Mouse (Mus musculus): Measurements from ENCODE around the gene Spsb1. TPM values are rescaled to one million over a fixed set of nuclear protein-coding genes. Genes with fewer than 3 reads are reported as not detected.

The Spsb1 gene
- total RNA-seq, 2 experiments from 2014 or later: 32.6 to 36.7 TPM

DNA sequence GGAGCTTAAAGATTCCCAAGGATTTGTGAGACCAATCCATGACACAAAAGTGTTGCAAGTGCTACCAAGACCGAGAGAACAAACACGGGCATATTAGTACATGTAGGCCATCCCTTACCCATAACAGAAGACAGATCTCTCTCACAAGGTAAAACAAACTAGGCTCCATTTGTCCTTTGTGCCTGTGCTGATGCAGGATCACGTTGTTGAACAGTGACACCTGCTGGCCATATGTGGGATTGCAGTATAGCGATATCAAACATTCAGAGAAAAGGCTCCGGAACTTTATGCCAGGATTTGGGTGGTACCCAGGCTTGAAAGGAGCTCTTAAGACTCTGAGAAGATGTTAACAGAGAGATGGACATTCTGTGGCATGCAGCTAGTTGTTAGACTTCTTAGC is 3.7 kb upstream of the Spsb1 start:
- no peak for DNase-seq (ENCODE audit: low spot score)
- intact Hi-C loops (cut with DNase I): loop anchor here (1.0 to 2.0 kb wide), 3 partner anchors 120 to 206 kb away; no protein-coding TSS in a partner anchor

DNA sequence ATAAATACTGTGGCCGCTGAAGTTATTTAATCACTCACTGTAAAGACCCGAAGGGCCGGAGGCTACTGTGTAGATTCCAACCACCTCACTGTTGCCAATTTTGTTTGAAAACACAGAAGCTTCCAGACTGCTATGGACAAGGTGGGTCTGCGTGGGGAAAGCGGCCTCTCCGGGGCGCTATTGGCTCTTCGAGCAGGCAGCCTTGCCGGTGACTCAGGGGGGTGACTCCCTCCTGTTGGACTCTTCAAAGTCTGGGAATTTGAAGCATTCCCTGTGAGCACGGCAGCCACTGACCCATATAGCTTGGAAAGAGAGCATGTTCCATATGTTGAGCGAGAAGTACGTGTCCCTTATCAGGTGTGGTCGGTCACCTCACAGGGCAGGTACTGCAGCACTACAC is 1.2 kb upstream of the Spsb1 start:
- DNase-seq (ENCODE audit: low spot score): no peak
- intact Hi-C loops (cut with DNase I): no loop called here

GRCm38 (mm10) chr4:149955631-149956030 is 788 bp upstream of the Spsb1 start:
- intact Hi-C loops (cut with DNase I): loop anchor here (2.0 kb wide), 1 partner anchor 67 kb away; no protein-coding TSS in a partner anchor
- no peak for DNase-seq (ENCODE audit: low spot score)

DNA sequence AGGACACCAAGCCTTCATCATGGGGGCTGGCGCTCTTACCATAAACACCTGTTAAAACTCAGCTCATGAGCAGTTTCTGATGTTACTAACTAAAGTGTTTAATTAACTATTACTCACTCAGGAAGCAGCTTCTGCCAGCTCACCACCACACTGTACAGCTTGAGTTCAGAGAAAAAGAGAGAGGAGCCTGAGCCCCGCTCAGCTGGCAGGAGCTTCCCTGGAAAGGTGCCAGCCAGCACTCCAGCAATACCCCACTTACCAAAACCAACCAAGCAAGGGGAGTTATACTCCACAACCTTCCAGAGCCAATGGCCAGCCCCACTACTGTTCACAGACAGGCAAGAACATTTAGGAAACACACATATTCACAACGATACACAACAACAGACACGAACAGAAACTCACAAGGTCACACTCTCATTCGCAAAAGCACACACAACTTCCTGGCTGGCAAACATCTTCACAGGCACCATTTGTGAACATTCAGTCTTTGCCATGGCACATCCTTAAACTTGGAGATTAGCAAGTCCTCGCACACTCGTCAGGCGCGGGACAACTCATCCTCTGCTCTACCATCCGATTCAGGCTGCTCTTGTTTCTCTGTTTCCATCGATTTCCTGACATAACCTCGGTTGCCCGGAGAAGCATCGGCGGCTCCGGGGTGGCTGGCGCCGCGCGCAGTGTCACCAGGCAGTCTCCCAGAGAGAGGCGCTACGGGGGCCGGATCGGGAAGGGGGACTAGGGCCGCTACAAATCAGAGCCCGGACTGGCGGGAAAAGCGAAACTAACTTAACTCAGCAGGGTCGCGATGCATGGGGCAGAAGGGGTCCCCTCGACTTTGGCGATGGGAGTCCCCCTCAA is 992 bp downstream of the Spsb1 start:
- intact Hi-C loops (cut with DNase I): loop anchor here (2.0 kb wide), 1 partner anchor 65 kb away; no protein-coding TSS in a partner anchor
- DNase-seq (ENCODE audit: low spot score): no peak

DNA sequence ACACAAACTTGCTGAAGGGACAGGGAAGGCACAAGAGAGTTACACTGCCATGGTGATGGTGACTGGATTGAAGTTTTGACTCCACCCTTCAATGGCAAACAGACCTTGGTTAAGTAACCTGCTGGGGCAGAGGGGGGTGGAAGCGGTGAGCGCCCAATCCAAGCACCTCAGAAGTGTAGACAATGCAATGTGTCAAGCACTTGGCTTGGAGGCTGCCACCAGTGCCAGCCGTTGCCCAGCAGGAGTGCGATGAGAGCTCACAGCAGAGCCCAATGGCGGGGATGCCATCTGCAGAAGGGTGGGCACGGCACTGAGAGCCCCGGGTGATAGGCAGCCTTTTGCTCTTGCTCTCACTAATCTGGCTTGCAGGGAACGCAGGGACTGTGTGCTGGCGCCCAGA is 2.6 kb downstream of the Spsb1 start:
- intact Hi-C loops (cut with DNase I): no loop called here
- DNase-seq (ENCODE audit: low spot score): no peak

- intact Hi-C loops (cut with DNase I): no loop called here
- no peak for DNase-seq (ENCODE audit: low spot score)
Observed at GRCm38 (mm10) chr4:149951201-149951600, 3.6 kb downstream of the Spsb1 start.

DNA sequence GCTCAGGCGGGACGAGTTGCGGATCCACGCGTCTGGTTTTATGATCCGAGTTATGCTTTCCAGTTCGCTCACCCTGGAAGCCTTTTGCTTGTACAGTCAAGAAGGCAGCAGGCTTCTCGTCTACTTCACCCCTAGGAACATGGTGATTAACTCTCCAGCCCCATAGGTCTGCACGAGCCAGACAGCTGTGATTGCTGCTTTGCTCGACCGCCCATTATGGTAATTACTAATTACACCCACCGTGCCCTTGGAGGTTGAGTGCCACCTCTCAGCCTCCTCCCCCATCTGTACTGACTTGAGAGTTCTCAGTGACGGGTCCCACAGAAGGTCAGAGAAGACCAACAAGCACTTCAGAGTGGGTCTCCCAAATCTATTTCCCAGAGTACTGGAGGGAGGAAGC is 5.2 kb downstream of the Spsb1 start:
- intact Hi-C loops (cut with DNase I): no loop called here
- no peak for DNase-seq (ENCODE audit: low spot score)

DNA sequence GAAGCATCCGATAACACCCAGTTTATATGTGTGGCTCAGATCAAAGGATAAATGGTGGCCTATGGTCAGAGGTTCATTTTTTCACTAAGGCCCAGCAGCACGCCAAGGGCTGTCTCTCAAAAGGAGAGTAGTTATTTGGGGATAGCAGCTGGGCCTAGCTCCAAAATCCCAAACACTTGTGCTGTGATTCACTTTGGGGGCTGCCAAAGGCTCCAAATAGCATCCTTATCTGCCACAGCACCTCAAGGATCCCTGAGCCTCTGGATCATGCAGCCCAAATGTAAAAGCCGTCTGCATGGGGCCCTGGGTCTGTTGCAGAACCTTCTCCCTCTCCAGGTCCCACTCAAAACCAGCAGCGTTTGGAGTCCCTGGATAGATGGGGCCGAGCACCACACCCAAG is 6.7 kb downstream of the Spsb1 start:
- DNase-seq (ENCODE audit: low spot score): no peak
- intact Hi-C loops (cut with DNase I): no loop called here

- intact Hi-C loops (cut with DNase I): no loop called here
- no peak for DNase-seq (ENCODE audit: low spot score)
Observed at GRCm38 (mm10) chr4:149947396-149947795, 7.4 kb downstream of the Spsb1 start.

- DNase-seq (ENCODE audit: low spot score): no peak
- intact Hi-C loops (cut with DNase I): no loop called here
Observed at GRCm38 (mm10) chr4:149945194-149945593, 9.6 kb downstream of the Spsb1 start.

DNA sequence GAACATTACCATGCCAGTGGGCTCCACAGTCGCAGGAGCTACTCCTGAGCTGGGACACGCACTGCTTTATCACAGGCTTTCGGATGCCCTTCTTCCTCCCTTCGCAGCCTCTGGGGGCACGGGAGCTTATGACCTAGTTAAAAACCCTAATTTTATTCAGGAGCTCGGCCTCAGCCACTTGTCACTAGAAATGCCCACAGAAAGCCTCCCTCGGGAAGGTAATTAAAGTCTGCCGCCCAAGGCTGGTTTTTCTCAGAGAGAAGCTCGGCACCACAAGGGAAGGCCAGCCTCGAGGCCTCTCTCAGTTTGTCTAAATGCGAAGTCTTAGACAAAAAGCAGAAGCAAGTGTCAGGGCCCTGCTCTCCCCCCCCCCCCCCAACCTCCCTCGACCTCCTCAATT is 10.6 kb downstream of the Spsb1 start:
- no peak for DNase-seq (ENCODE audit: low spot score)
- intact Hi-C loops (cut with DNase I): no loop called here

DNA sequence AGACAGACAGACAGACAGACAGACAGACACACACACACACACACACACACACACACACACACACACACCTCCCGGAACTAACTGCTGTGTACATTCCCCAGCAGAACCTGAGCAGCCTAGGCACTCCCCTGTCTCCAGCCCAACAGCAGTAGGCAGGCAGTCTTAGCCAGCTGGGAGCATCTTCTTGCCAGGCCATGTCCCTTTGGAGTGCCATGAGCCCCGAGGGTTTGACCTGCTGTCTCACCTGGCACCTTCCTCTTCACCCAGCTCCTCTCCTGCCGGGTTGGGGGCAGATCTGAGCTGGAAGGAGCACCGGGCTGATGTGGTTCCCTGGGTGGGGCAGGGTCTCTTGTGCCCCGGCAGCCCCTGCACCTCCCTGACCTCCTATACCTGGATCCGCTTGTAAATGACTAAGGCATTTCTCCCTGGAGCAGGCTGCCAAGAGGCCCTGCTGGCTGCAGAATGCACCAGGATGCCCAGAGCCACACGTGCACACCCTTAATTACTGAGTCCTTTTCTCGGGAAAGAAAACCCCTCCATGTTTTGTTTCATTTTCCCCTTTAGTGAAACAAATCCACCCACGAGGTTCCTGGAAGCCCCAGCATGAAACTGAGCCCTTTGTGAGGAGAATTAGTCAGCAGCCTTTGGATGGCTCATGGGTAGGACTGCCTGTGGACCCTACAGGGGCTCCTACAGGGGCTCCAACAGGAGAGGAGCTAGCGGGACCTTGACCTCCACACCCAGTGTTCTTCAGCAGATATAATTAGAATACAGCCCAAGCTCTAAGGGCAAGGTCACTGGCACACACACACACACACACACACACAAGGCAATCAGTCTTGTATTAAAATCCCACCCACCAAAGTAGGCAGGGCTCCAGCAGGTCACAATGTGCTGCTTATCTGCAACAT is 11.8 kb downstream of the Spsb1 start:
- no peak for DNase-seq (ENCODE audit: low spot score)
- intact Hi-C loops (cut with DNase I): loop anchor here (2.0 kb wide), 1 partner anchor 52 kb away; no protein-coding TSS in a partner anchor

DNA sequence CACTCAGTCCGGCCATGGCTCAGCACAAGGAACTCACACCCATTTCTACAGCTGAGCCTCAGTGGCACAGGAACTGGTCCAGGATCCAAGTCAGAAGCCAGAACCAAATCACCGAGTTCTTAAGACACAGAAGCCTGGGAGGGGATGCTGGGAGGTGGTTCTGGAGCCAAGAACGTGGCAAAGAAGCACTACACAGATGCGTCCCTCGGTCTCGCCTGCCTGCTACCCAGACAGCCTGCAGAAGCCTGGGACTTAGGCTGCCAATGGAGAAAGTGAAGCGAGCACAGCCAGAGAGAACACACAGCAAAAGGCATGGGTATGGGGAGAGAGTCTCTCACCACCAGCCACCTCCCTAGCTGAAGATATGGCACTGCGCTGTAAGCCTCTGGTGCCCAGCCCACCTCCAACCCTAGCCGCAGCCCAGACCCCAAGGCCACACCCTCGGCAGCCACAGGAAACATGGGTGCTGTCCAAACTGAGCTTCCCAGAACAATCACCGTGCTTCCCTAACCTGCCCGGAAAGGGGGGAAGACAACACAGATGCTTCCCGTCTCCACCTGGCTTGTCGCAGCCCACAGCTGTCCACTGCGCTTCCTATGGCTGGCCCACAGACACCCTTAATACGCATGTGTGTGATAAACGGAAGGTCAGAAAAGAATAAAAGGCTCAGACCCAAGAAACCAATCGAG is 13.6 kb downstream of the Spsb1 start:
- no peak for DNase-seq (ENCODE audit: low spot score)
- intact Hi-C loops (cut with DNase I): no loop called here

GRCm38 (mm10) chr4:149938701-149939100 is 16.1 kb downstream of the Spsb1 start:
- DNase-seq (ENCODE audit: low spot score): no peak
- intact Hi-C loops (cut with DNase I): no loop called here

DNA sequence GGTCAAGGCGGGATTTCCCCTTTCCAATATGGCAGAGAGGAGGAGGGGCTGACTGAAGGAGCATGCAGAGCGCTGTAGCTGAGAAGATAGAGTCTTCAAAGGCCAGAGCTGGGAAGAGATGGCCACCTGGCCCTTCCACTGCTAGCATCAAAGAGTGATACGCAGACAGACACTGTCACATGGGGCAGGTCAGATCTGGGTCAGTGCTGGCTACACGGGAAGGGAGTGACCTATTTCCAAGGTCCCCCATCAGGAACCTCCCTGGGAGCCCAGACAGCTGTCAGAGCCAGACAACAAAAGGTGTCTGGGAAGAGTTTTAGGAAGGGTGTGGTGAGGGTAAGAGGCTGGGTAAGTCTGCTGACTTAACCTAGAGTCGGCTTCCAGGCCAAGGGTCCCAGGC is 17.9 kb downstream of the Spsb1 start:
- intact Hi-C loops (cut with DNase I): no loop called here
- no peak for DNase-seq (ENCODE audit: low spot score)

GRCm38 (mm10) chr4:149935470-149935869 is 19.4 kb downstream of the Spsb1 start:
- intact Hi-C loops (cut with DNase I): no loop called here
- no peak for DNase-seq (ENCODE audit: low spot score)

GRCm38 (mm10) chr4:149933519-149934245 is 21.2 kb downstream of the Spsb1 start:
- DNase-seq (ENCODE audit: low spot score): no peak
- intact Hi-C loops (cut with DNase I): no loop called here

DNA sequence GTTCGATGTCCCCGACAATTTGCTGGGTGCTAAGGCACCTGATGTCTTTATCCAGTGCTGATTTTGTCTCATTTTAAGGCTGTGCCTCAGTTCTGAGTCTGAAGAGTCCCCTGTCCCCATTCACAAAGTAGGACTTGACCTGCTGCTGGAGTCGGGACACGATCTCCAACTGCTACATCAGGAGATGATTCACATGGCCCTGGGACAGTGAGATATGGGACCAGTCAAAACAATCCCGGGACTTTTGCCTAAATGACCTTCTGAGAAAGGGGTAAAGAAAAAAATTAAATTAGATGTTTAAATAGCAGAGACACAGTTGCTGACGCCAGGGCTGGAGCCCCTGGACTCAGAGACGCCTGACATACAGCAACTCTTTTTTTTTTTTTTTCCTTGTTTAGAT is 21.8 kb downstream of the Spsb1 start:
- no peak for DNase-seq (ENCODE audit: low spot score)
- intact Hi-C loops (cut with DNase I): no loop called here

GRCm38 (mm10) chr4:149932108-149932815 is 22.6 kb downstream of the Spsb1 start:
- no peak for DNase-seq (ENCODE audit: low spot score)
- intact Hi-C loops (cut with DNase I): no loop called here
